Mouse (Mus musculus) hindbrain, embryonic 13.5 days (tissue): ENCODE measurements around the gene Cped1. TPM values are rescaled to one million over a fixed set of nuclear protein-coding genes. Genes with fewer than 3 reads are reported as not detected.
A peak's percentile ranks its signal among the peaks of the same experiment; 100 is the strongest.

Source experiments
- ATAC-seq: fragments of 200-750 bp; cut with Nextera tagmentation; 2 replicates; pipeline ENCODE4 v1.8.0; 2017; ENCODE audit warnings: moderate TSS enrichment; ENCODE audit not compliant: low FRiP score
- H3K27ac ChIP-seq: fragments of 300-500 bp; sonication (generic); 2 replicates; pipeline ENCODE4 v1.5.1; 2015; ENCODE audit warnings: inconsistent platforms, mild to moderate bottlenecking, moderate library complexity
- H3K27me3 ChIP-seq: fragments of 300-500 bp; sonication (generic); 2 replicates; pipeline ENCODE4 v1.6.1; 2015; ENCODE audit warnings: mild to moderate bottlenecking, inconsistent platforms
- H3K36me3 ChIP-seq: fragments of 300-500 bp; sonication (generic); 2 replicates; pipeline ENCODE4 v1.6.1; 2015; ENCODE audit warnings: mild to moderate bottlenecking, inconsistent platforms
- H3K4me1 ChIP-seq: fragments of 300-500 bp; sonication (generic); replicated peaks from 2 replicates; pipeline ENCODE4 v1.6.1; 2015; ENCODE audit warnings: inconsistent platforms
- H3K4me2 ChIP-seq: fragments of 300-500 bp; sonication (generic); 2 replicates; pipeline ENCODE4 v1.6.1; 2015; ENCODE audit warnings: inconsistent platforms, mild to moderate bottlenecking, moderate library complexity
- H3K4me3 ChIP-seq: fragments of 300-500 bp; sonication (generic); 2 replicates; pipeline ENCODE4 v1.5.1; 2015; ENCODE audit warnings: mild to moderate bottlenecking, inconsistent platforms
- H3K9ac ChIP-seq: fragments of 300-500 bp; sonication (generic); 2 replicates; pipeline ENCODE4 v1.6.1; 2015; ENCODE audit warnings: mild to moderate bottlenecking, inconsistent platforms
- H3K9me3 ChIP-seq: fragments of 300-500 bp; sonication (generic); 2 replicates; pipeline ENCODE4 v1.6.1; 2016; ENCODE audit warnings: inconsistent platforms
- WGBS: fragments of 180-500 bp; shearing (Covaris S2); methylation state at CpG from one replicate; pipeline ENCODE4 v1.1.7; 2015; 5-methylcytosine and 5-hydroxymethylcytosine counted together
- polyA plus RNA-seq: library from polyadenylated mRNA; unstranded; fragments of >200 nt; fragmentation: Nextera tagmentation; extraction: Ambion mirVana; gene quantifications from 2 replicates; pipeline ENCODE4 v1.2.1, GENCODE M21; 2015

Gene Cped1
- polyA plus RNA-seq, 1 experiment from 2014 or later: 4.3 TPM

- Histone ChIP-seq H3K9ac (no peak overlapping the region), H3K9me3 (no peaks in the 10 kb centered on the region), H3K4me3 (no peak overlapping the region), H3K27ac (no peak overlapping the region), H3K27me3 (no peaks in the 10 kb centered on the region), H3K36me3 (no peaks in the 10 kb centered on the region), H3K4me1 (no peaks in the 10 kb centered on the region), H3K4me2 (no peak overlapping the region)
- ATAC-seq: no peak
- 66% methylated on average over 8 of the region's 8 CpGs for WGBS
Observed at GRCm38 (mm10) chr6:22018768-22019445, 33.2 kb downstream of the Cped1 start.

- Histone ChIP-seq H3K36me3 (no peaks in the 10 kb centered on the region), H3K4me2 (no peak overlapping the region), H3K9me3 (no peaks in the 10 kb centered on the region), H3K9ac (no peak overlapping the region), H3K4me3 (no peak overlapping the region), H3K27ac (no peak overlapping the region), H3K4me1 (no peaks in the 10 kb centered on the region), H3K27me3 (no peaks in the 10 kb centered on the region)
- ATAC-seq: no peak
- WGBS: 71% methylated on average over 10 of the region's 10 CpGs
Observed at GRCm38 (mm10) chr6:22019637-22020036, 33.9 kb downstream of the Cped1 start.

- WGBS: 86% methylated on average over 5 of the region's 5 CpGs
- H3K36me3 ChIP-seq: no peaks in the 10 kb centered on the region
- H3K27me3 ChIP-seq: no peaks in the 10 kb centered on the region
- H3K4me3 ChIP-seq: no peak overlapping the region
- H3K27ac ChIP-seq: no peak overlapping the region
- no peak overlapping the region for H3K4me2 ChIP-seq
- H3K9ac ChIP-seq: no peak overlapping the region
- H3K9me3 ChIP-seq: no peaks in the 10 kb centered on the region
- H3K4me1 ChIP-seq: peaks cover 3% of the 10 kb centered on the region; the same call in 1 of the 2 replicates
- no peak for ATAC-seq
Observed at GRCm38 (mm10) chr6:22020696-22021095, 35.0 kb downstream of the Cped1 start.

- no peak overlapping the region for H3K9ac ChIP-seq
- WGBS: 87% methylated on average over 3 of the region's 3 CpGs
Observed at GRCm38 (mm10) chr6:22021315-22021714, 35.6 kb downstream of the Cped1 start.

GRCm38 (mm10) chr6:22024168-22024567 lies 38.5 kb downstream of the Cped1 start:
- Histone ChIP-seq H3K27me3 (no peaks in the 10 kb centered on the region), H3K4me1 (peaks cover 6% of the 10 kb centered on the region; the same call in 1 of the 2 replicates), H3K4me3 (no peak overlapping the region), H3K9ac (no peak overlapping the region), H3K27ac (no peak overlapping the region), H3K9me3 (no peaks in the 10 kb centered on the region), H3K36me3 (no peaks in the 10 kb centered on the region), H3K4me2 (no peak overlapping the region)
- 92% methylated on average over 2 of the region's 2 CpGs for WGBS
- ATAC-seq: no peak

More at GRCm38 (mm10) chr6:22021315-22021714, 35.6 kb downstream of the Cped1 start:
- Histone ChIP-seq H3K4me3 (no peak overlapping the region), H3K36me3 (no peaks in the 10 kb centered on the region), H3K4me1 (peaks cover 6% of the 10 kb centered on the region; the same call in 1 of the 2 replicates), H3K27ac (no peak overlapping the region), H3K4me2 (no peak overlapping the region), H3K27me3 (no peaks in the 10 kb centered on the region), H3K9me3 (no peaks in the 10 kb centered on the region)
- ATAC-seq: no peak

- Histone ChIP-seq H3K9ac (no peak overlapping the region), H3K4me2 (peak overlapping the region; percentile 45), H3K27ac (no peak overlapping the region), H3K4me3 (peak overlapping the region; percentile 23), H3K27me3 (no peaks in the 10 kb centered on the region), H3K4me1 (peaks cover 6% of the 10 kb centered on the region; the same call in 1 of the 2 replicates), H3K9me3 (no peaks in the 10 kb centered on the region), H3K36me3 (no peaks in the 10 kb centered on the region)
- WGBS: 17% methylated on average over 15 of the region's 17 CpGs
- peak; percentile 43; the same call in 1 of the 2 replicates for ATAC-seq
Observed at GRCm38 (mm10) chr6:22025584-22026357, 40.1 kb downstream of the Cped1 start.

GRCm38 (mm10) chr6:22026358-22026673 lies 40.6 kb downstream of the Cped1 start:
- Histone ChIP-seq H3K9ac (no peak overlapping the region), H3K36me3 (no peaks in the 10 kb centered on the region), H3K27ac (no peak overlapping the region), H3K4me1 (peaks cover 6% of the 10 kb centered on the region; the same call in 1 of the 2 replicates), H3K9me3 (no peaks in the 10 kb centered on the region), H3K4me2 (peak overlapping the region; percentile 45), H3K27me3 (no peaks in the 10 kb centered on the region), H3K4me3 (peak overlapping the region; percentile 23)
- ATAC-seq: no peak
- 22% methylated on average over 4 of the region's 4 CpGs for WGBS

GRCm38 (mm10) chr6:22026761-22027594 lies 41.3 kb downstream of the Cped1 start:
- no peaks in the 10 kb centered on the region for H3K36me3 ChIP-seq
- H3K4me3 ChIP-seq: no peak overlapping the region
- WGBS: 81% methylated on average over 9 of the region's 9 CpGs
- no peak for ATAC-seq
- H3K27me3 ChIP-seq: no peaks in the 10 kb centered on the region
- peaks cover 6% of the 10 kb centered on the region; the same call in 1 of the 2 replicates for H3K4me1 ChIP-seq
- H3K27ac ChIP-seq: no peak overlapping the region
- no peak overlapping the region for H3K4me2 ChIP-seq
- H3K9ac ChIP-seq: no peak overlapping the region
- H3K9me3 ChIP-seq: no peaks in the 10 kb centered on the region

- ATAC-seq: no peak
- Histone ChIP-seq H3K4me2 (no peak overlapping the region), H3K36me3 (no peaks in the 10 kb centered on the region), H3K27me3 (no peaks in the 10 kb centered on the region), H3K9me3 (no peaks in the 10 kb centered on the region), H3K27ac (no peak overlapping the region), H3K4me3 (no peak overlapping the region), H3K9ac (no peak overlapping the region), H3K4me1 (peaks cover 6% of the 10 kb centered on the region; the same call in 1 of the 2 replicates)
- WGBS: 91% methylated on average over 2 of the region's 2 CpGs
Observed at GRCm38 (mm10) chr6:22027854-22028253, 42.1 kb downstream of the Cped1 start.

- no peak overlapping the region for H3K9ac ChIP-seq
- ATAC-seq: no peak
- WGBS: 80% methylated on average over 7 of the region's 7 CpGs
Observed at GRCm38 (mm10) chr6:22030381-22030780, 44.7 kb downstream of the Cped1 start.

GRCm38 (mm10) chr6:22033188-22033587 lies 47.5 kb downstream of the Cped1 start:
- Histone ChIP-seq H3K27me3 (no peaks in the 10 kb centered on the region), H3K9ac (no peak overlapping the region), H3K27ac (no peak overlapping the region), H3K4me1 (peaks cover 7% of the 10 kb centered on the region; the same call in 1 of the 2 replicates), H3K36me3 (no peaks in the 10 kb centered on the region), H3K4me3 (no peak overlapping the region), H3K9me3 (no peaks in the 10 kb centered on the region), H3K4me2 (no peak overlapping the region)
- WGBS: 86% methylated on average over 4 of the region's 4 CpGs
- ATAC-seq: no peak

More at GRCm38 (mm10) chr6:22030381-22030780, 44.7 kb downstream of the Cped1 start:
- Histone ChIP-seq H3K4me1 (peaks cover 5% of the 10 kb centered on the region; the same call in 1 of the 2 replicates), H3K27ac (no peak overlapping the region), H3K9me3 (no peaks in the 10 kb centered on the region), H3K36me3 (no peaks in the 10 kb centered on the region), H3K4me2 (no peak overlapping the region), H3K27me3 (no peaks in the 10 kb centered on the region), H3K4me3 (no peak overlapping the region)

- Histone ChIP-seq H3K4me3 (no peak overlapping the region), H3K27me3 (no peaks in the 10 kb centered on the region), H3K9me3 (no peaks in the 10 kb centered on the region), H3K4me2 (no peak overlapping the region), H3K9ac (no peak overlapping the region), H3K27ac (no peak overlapping the region), H3K36me3 (no peaks in the 10 kb centered on the region), H3K4me1 (peaks cover 7% of the 10 kb centered on the region; the same call in 1 of the 2 replicates)
- WGBS: 74% methylated on average over 6 of the region's 6 CpGs
- no peak for ATAC-seq
Observed at GRCm38 (mm10) chr6:22035408-22035807, 49.7 kb downstream of the Cped1 start.
